Mouse (Mus musculus): ENCODE data around the gene Gm49394. TPM values are rescaled to one million over a fixed set of nuclear protein-coding genes. Genes with fewer than 3 reads are reported as not detected.
A peak's percentile ranks its signal among the peaks of the same experiment; 100 is the strongest.

The Gm49394 gene
- polyA plus RNA-seq, 1 experiment from 2014 or later: 0.04 TPM

GRCm38 (mm10) chr7:142657821-142658614, 11.7 kb downstream of the Gm49394 start:
- no peak for ATAC-seq (replicated peaks)

GRCm38 (mm10) chr7:142657341-142657791, 12.4 kb downstream of the Gm49394 start:
- 7% methylated on average over 7 of the region's 9 CpGs for WGBS
- Histone ChIP-seq H3K36me3 (no peaks in the 10 kb centered on the region), H3K4me2 (replicated peaks) (no peak overlapping the region), H3K9me3 (no peaks in the 10 kb centered on the region), H3K27ac (replicated peaks) (no peak overlapping the region), H3K4me1 (peaks cover 28% of the 10 kb centered on the region), H3K9ac (replicated peaks) (no peak overlapping the region), H3K4me3 (peak overlapping the region; percentile 29; the same call in 1 of the 2 replicates), H3K27me3 (peaks cover 88% of the 10 kb centered on the region)
- ATAC-seq (replicated peaks): no peak

More at GRCm38 (mm10) chr7:142657821-142658614, 11.7 kb downstream of the Gm49394 start:
- H3K4me2 ChIP-seq (replicated peaks): peak overlapping the region; percentile 33
- H3K9ac ChIP-seq (replicated peaks): 0 out of 2 replicates have a peak overlapping the region, but pooled peaks have one; percentile 4
- no peaks in the 10 kb centered on the region for H3K9me3 ChIP-seq
- WGBS: under 1% methylated on average over 34 of the region's 34 CpGs
- H3K4me3 ChIP-seq: peak overlapping the region; percentile 29
- no peaks in the 10 kb centered on the region for H3K36me3 ChIP-seq
- H3K27ac ChIP-seq (replicated peaks): no peak overlapping the region
- peaks cover 95% of the 10 kb centered on the region for H3K27me3 ChIP-seq
- H3K4me1 ChIP-seq: peaks cover 28% of the 10 kb centered on the region

- no peaks in the 10 kb centered on the region for H3K36me3 ChIP-seq
These were observed 13.7 kb downstream of the Gm49394 start for GRCm38 (mm10) chr7:142656055-142656454.

GRCm38 (mm10) chr7:142655633-142656032, 14.1 kb downstream of the Gm49394 start:
- Histone ChIP-seq H3K9ac (replicated peaks) (no peak overlapping the region), H3K4me2 (replicated peaks) (no peak overlapping the region), H3K36me3 (no peaks in the 10 kb centered on the region), H3K4me3 (no peak overlapping the region), H3K27me3 (peaks cover 73% of the 10 kb centered on the region), H3K27ac (replicated peaks) (no peak overlapping the region), H3K4me1 (peaks cover 24% of the 10 kb centered on the region), H3K9me3 (no peaks in the 10 kb centered on the region)
- ATAC-seq (replicated peaks): no peak
- 10% methylated on average over 11 of the region's 11 CpGs for WGBS

More at GRCm38 (mm10) chr7:142656055-142656454, 13.7 kb downstream of the Gm49394 start:
- Histone ChIP-seq H3K9me3 (no peaks in the 10 kb centered on the region), H3K4me3 (no peak overlapping the region), H3K27me3 (peaks cover 77% of the 10 kb centered on the region), H3K27ac (replicated peaks) (no peak overlapping the region), H3K9ac (replicated peaks) (no peak overlapping the region), H3K4me2 (replicated peaks) (no peak overlapping the region), H3K4me1 (peaks cover 28% of the 10 kb centered on the region)
- WGBS: 34% methylated on average over 4 of the region's 4 CpGs
- ATAC-seq (replicated peaks): no peak

- no peak overlapping the region for H3K27ac ChIP-seq (replicated peaks)
- H3K9ac ChIP-seq (replicated peaks): no peak overlapping the region
- peaks cover 7% of the 10 kb centered on the region for H3K4me1 ChIP-seq
- H3K27me3 ChIP-seq: peaks cover 54% of the 10 kb centered on the region
- ATAC-seq (replicated peaks): no peak
- WGBS: 4% methylated on average over 18 of the region's 18 CpGs
- H3K36me3 ChIP-seq: no peaks in the 10 kb centered on the region
- H3K9me3 ChIP-seq: no peaks in the 10 kb centered on the region
- H3K4me2 ChIP-seq (replicated peaks): no peak overlapping the region
- no peak overlapping the region for H3K4me3 ChIP-seq
These were observed 16.0 kb downstream of the Gm49394 start for GRCm38 (mm10) chr7:142653726-142654125.

- Histone ChIP-seq H3K4me2 (replicated peaks) (no peak overlapping the region), H3K36me3 (no peaks in the 10 kb centered on the region), H3K9me3 (no peaks in the 10 kb centered on the region), H3K4me1 (no peaks in the 10 kb centered on the region), H3K27me3 (no peaks in the 10 kb centered on the region), H3K9ac (replicated peaks) (no peak overlapping the region), H3K4me3 (no peak overlapping the region), H3K27ac (replicated peaks) (no peak overlapping the region)
- 29% methylated on average over 6 of the region's 6 CpGs for WGBS
- no peak for ATAC-seq (replicated peaks)
These were observed 23.1 kb downstream of the Gm49394 start for GRCm38 (mm10) chr7:142646676-142647075.

GRCm38 (mm10) chr7:142645045-142645444, 24.7 kb downstream of the Gm49394 start:
- Histone ChIP-seq H3K4me1 (no peaks in the 10 kb centered on the region), H3K4me3 (no peak overlapping the region), H3K27me3 (no peaks in the 10 kb centered on the region), H3K4me2 (replicated peaks) (no peak overlapping the region), H3K9ac (replicated peaks) (no peak overlapping the region), H3K9me3 (no peaks in the 10 kb centered on the region), H3K36me3 (no peaks in the 10 kb centered on the region), H3K27ac (replicated peaks) (no peak overlapping the region)
- WGBS: 39% methylated on average over 5 of the region's 5 CpGs
- no peak for ATAC-seq (replicated peaks)

- no peak overlapping the region for H3K4me3 ChIP-seq
- no peak overlapping the region for H3K4me2 ChIP-seq (replicated peaks)
- H3K36me3 ChIP-seq: no peaks in the 10 kb centered on the region
- H3K9ac ChIP-seq (replicated peaks): no peak overlapping the region
- H3K9me3 ChIP-seq: no peaks in the 10 kb centered on the region
- no peak overlapping the region for H3K27ac ChIP-seq (replicated peaks)
- no peak for ATAC-seq (replicated peaks)
- no peaks in the 10 kb centered on the region for H3K4me1 ChIP-seq
- no peaks in the 10 kb centered on the region for H3K27me3 ChIP-seq
These were observed 33.6 kb downstream of the Gm49394 start for GRCm38 (mm10) chr7:142636178-142636577.

- ATAC-seq (replicated peaks): no peak
- H3K4me3 ChIP-seq: no peak overlapping the region
- H3K9me3 ChIP-seq: no peaks in the 10 kb centered on the region
- H3K4me2 ChIP-seq (replicated peaks): no peak overlapping the region
- no peak overlapping the region for H3K27ac ChIP-seq (replicated peaks)
- no peaks in the 10 kb centered on the region for H3K27me3 ChIP-seq
- WGBS: 81% methylated on average over 10 of the region's 10 CpGs
- H3K36me3 ChIP-seq: no peaks in the 10 kb centered on the region
- H3K4me1 ChIP-seq: no peaks in the 10 kb centered on the region
- no peak overlapping the region for H3K9ac ChIP-seq (replicated peaks)
These were observed 39.1 kb downstream of the Gm49394 start for GRCm38 (mm10) chr7:142630691-142631090.

- H3K4me2 ChIP-seq (replicated peaks): no peak overlapping the region
- ATAC-seq (replicated peaks): no peak
- H3K9ac ChIP-seq (replicated peaks): no peak overlapping the region
- no peaks in the 10 kb centered on the region for H3K27me3 ChIP-seq
- no peaks in the 10 kb centered on the region for H3K36me3 ChIP-seq
- no peaks in the 10 kb centered on the region for H3K9me3 ChIP-seq
- WGBS: 74% methylated on average over 6 of the region's 6 CpGs
- no peak overlapping the region for H3K4me3 ChIP-seq
- no peak overlapping the region for H3K27ac ChIP-seq (replicated peaks)
- no peaks in the 10 kb centered on the region for H3K4me1 ChIP-seq
These were observed 39.9 kb downstream of the Gm49394 start for GRCm38 (mm10) chr7:142629806-142630205.

GRCm38 (mm10) chr7:142622180-142622579, 47.6 kb downstream of the Gm49394 start:
- Histone ChIP-seq H3K27me3 (no peaks in the 10 kb centered on the region), H3K4me3 (no peak overlapping the region), H3K4me2 (replicated peaks) (no peak overlapping the region), H3K36me3 (no peaks in the 10 kb centered on the region), H3K4me1 (no peaks in the 10 kb centered on the region), H3K9ac (replicated peaks) (no peak overlapping the region), H3K9me3 (no peaks in the 10 kb centered on the region), H3K27ac (replicated peaks) (no peak overlapping the region)
- 74% methylated on average over 4 of the region's 4 CpGs for WGBS
- no peak for ATAC-seq (replicated peaks)

GRCm38 (mm10) chr7:142613077-142613476, 56.7 kb downstream of the Gm49394 start:
- no peaks in the 10 kb centered on the region for H3K27me3 ChIP-seq
- H3K4me3 ChIP-seq: no peak overlapping the region
- H3K9ac ChIP-seq (replicated peaks): no peak overlapping the region
- peaks cover 8% of the 10 kb centered on the region for H3K4me1 ChIP-seq
- no peaks in the 10 kb centered on the region for H3K9me3 ChIP-seq
- no peak overlapping the region for H3K27ac ChIP-seq (replicated peaks)
- WGBS: 43% methylated on average over 2 of the region's 2 CpGs
- no peak overlapping the region for H3K4me2 ChIP-seq (replicated peaks)
- ATAC-seq (replicated peaks): no peak
- H3K36me3 ChIP-seq: no peaks in the 10 kb centered on the region

Data from forebrain, embryonic 15.5 days (tissue).